Mouse (Mus musculus) embryonic facial prominence, embryonic 10.5 days (tissue): Measurements from ENCODE around the gene Slc22a5. TPM values are rescaled to one million over a fixed set of nuclear protein-coding genes. Genes with fewer than 3 reads are reported as not detected.

ENCODE experiments used
- DNase-seq: peaks from one replicate; pipeline ENCODE4 v3.0.0-alpha.2; 2017; ENCODE audit warnings: low spot score
- H3K27ac ChIP-seq: fragments of 300-500 bp; sonication (generic); replicated peaks from 2 replicates; pipeline ENCODE4 v1.5.1; 2016; ENCODE audit warnings: mild to moderate bottlenecking
- H3K27me3 ChIP-seq: fragments of 300-500 bp; sonication (generic); replicated peaks from 2 replicates; pipeline ENCODE4 v1.6.1; 2016; ENCODE audit warnings: low read depth, mild to moderate bottlenecking; ENCODE audit not compliant: poor library complexity, severe bottlenecking
- H3K36me3 ChIP-seq: fragments of 300-500 bp; sonication (generic); replicated peaks from 2 replicates; pipeline ENCODE4 v1.6.1; 2016; ENCODE audit warnings: mild to moderate bottlenecking, moderate library complexity
- H3K4me1 ChIP-seq: fragments of 300-500 bp; sonication (generic); 2 replicates; pipeline ENCODE4 v1.6.1; 2016
- H3K4me3 ChIP-seq: fragments of 300-500 bp; sonication (generic); 2 replicates; pipeline ENCODE4 v1.5.1; 2016; ENCODE audit warnings: mild to moderate bottlenecking, moderate library complexity
- H3K9me3 ChIP-seq: fragments of 300-500 bp; sonication (generic); 2 replicates; pipeline ENCODE4 v1.6.1; 2016; ENCODE audit warnings: mild to moderate bottlenecking
- WGBS: fragments of 180-500 bp; shearing (Covaris S2); methylation state at CpG from one replicate; pipeline ENCODE4 v1.1.7; 2016; 5-methylcytosine and 5-hydroxymethylcytosine counted together
- polyA plus RNA-seq: library from polyadenylated mRNA; unstranded; fragments of >200 nt; fragmentation: Nextera tagmentation; extraction: Ambion mirVana; gene quantifications from 2 replicates; pipeline ENCODE4 v1.2.1, GENCODE M21; 2016

The Slc22a5 gene
- polyA plus RNA-seq, 1 experiment from 2014 or later: 8.7 TPM

- H3K36me3 ChIP-seq: no peaks in the 10 kb centered on the region
- peak overlapping the region; percentile 61 for H3K27ac ChIP-seq
- H3K4me3 ChIP-seq: no peak overlapping the region
- peak; percentile 83 for DNase-seq
- H3K9me3 ChIP-seq: no peaks in the 10 kb centered on the region
- WGBS: 30% methylated on average over 9 of the region's 9 CpGs
- H3K4me1 ChIP-seq: peaks cover 22% of the 10 kb centered on the region
- H3K27me3 ChIP-seq: peaks cover 14% of the 10 kb centered on the region
Observed at GRCm38 (mm10) chr11:53849588-53850320, 41.7 kb downstream of the Slc22a5 start.

- Histone ChIP-seq H3K36me3 (no peaks in the 10 kb centered on the region), H3K4me3 (no peak overlapping the region), H3K4me1 (peaks cover 20% of the 10 kb centered on the region), H3K27ac (no peak overlapping the region), H3K9me3 (no peaks in the 10 kb centered on the region), H3K27me3 (no peaks in the 10 kb centered on the region)
- no peak for DNase-seq
- 81% methylated on average over 6 of the region's 6 CpGs for WGBS
Observed at GRCm38 (mm10) chr11:53845680-53846079, 45.8 kb downstream of the Slc22a5 start.

GRCm38 (mm10) chr11:53843106-53843505, 48.4 kb downstream of the Slc22a5 start:
- 61% methylated on average over 10 of the region's 10 CpGs for WGBS
- Histone ChIP-seq H3K36me3 (no peaks in the 10 kb centered on the region), H3K4me1 (peaks cover 24% of the 10 kb centered on the region), H3K4me3 (no peak overlapping the region), H3K27ac (no peak overlapping the region), H3K9me3 (no peaks in the 10 kb centered on the region), H3K27me3 (no peaks in the 10 kb centered on the region)
- peak; percentile 51 for DNase-seq

GRCm38 (mm10) chr11:53842161-53842581, 49.3 kb downstream of the Slc22a5 start:
- Histone ChIP-seq H3K9me3 (no peaks in the 10 kb centered on the region), H3K36me3 (no peaks in the 10 kb centered on the region), H3K4me1 (peaks cover 26% of the 10 kb centered on the region), H3K4me3 (no peak overlapping the region), H3K27me3 (no peaks in the 10 kb centered on the region), H3K27ac (no peak overlapping the region)
- DNase-seq: no peak
- 77% methylated on average over 4 of the region's 4 CpGs for WGBS

- Histone ChIP-seq H3K27ac (no peak overlapping the region), H3K27me3 (no peaks in the 10 kb centered on the region), H3K4me1 (peaks cover 26% of the 10 kb centered on the region), H3K4me3 (no peak overlapping the region), H3K9me3 (no peaks in the 10 kb centered on the region), H3K36me3 (no peaks in the 10 kb centered on the region)
- WGBS: 86% methylated on average over 12 of the region's 12 CpGs
- DNase-seq: no peak
Observed at GRCm38 (mm10) chr11:53841514-53841913, 49.9 kb downstream of the Slc22a5 start.

GRCm38 (mm10) chr11:53839663-53840642, 51.5 kb downstream of the Slc22a5 start:
- WGBS: 60% methylated on average over 8 of the region's 8 CpGs
- Histone ChIP-seq H3K36me3 (no peaks in the 10 kb centered on the region), H3K4me1 (peaks cover 26% of the 10 kb centered on the region), H3K4me3 (no peak overlapping the region), H3K9me3 (no peaks in the 10 kb centered on the region), H3K27me3 (no peaks in the 10 kb centered on the region), H3K27ac (peak overlapping the region; percentile 16; the same call in 1 of the 2 replicates)
- no peak for DNase-seq

- H3K4me3 ChIP-seq: no peak overlapping the region
- no peaks in the 10 kb centered on the region for H3K27me3 ChIP-seq
- H3K27ac ChIP-seq: peak overlapping the region; percentile 16; the same call in 1 of the 2 replicates
- H3K9me3 ChIP-seq: no peaks in the 10 kb centered on the region
- 79% methylated on average over 6 of the region's 6 CpGs for WGBS
- no peak for DNase-seq
- no peaks in the 10 kb centered on the region for H3K36me3 ChIP-seq
- peaks cover 26% of the 10 kb centered on the region for H3K4me1 ChIP-seq
Observed at GRCm38 (mm10) chr11:53839147-53839546, 52.3 kb downstream of the Slc22a5 start.

GRCm38 (mm10) chr11:53837731-53838130, 53.7 kb downstream of the Slc22a5 start:
- H3K4me3 ChIP-seq: no peak overlapping the region
- H3K9me3 ChIP-seq: no peaks in the 10 kb centered on the region
- peaks cover 13% of the 10 kb centered on the region for H3K4me1 ChIP-seq
- no peak overlapping the region for H3K27ac ChIP-seq
- no peaks in the 10 kb centered on the region for H3K36me3 ChIP-seq
- WGBS: 91% methylated on average over 5 of the region's 5 CpGs
- DNase-seq: no peak
- no peaks in the 10 kb centered on the region for H3K27me3 ChIP-seq

- Histone ChIP-seq H3K4me3 (no peak overlapping the region), H3K36me3 (no peaks in the 10 kb centered on the region), H3K4me1 (peaks cover 13% of the 10 kb centered on the region), H3K9me3 (no peaks in the 10 kb centered on the region), H3K27me3 (no peaks in the 10 kb centered on the region), H3K27ac (no peak overlapping the region)
- WGBS: 91% methylated on average over 4 of the region's 4 CpGs
- no peak for DNase-seq
Observed at GRCm38 (mm10) chr11:53835379-53836010, 56.0 kb downstream of the Slc22a5 start.

GRCm38 (mm10) chr11:53825409-53825808, 66.1 kb downstream of the Slc22a5 start:
- no peak overlapping the region for H3K4me3 ChIP-seq
- no peaks in the 10 kb centered on the region for H3K4me1 ChIP-seq
- peaks cover 6% of the 10 kb centered on the region; the same call in 1 of the 2 replicates for H3K9me3 ChIP-seq
- DNase-seq: no peak
- H3K27me3 ChIP-seq: no peaks in the 10 kb centered on the region
- no peaks in the 10 kb centered on the region for H3K36me3 ChIP-seq
- 80% methylated on average over 4 of the region's 4 CpGs for WGBS
- H3K27ac ChIP-seq: no peak overlapping the region

GRCm38 (mm10) chr11:53821945-53822338, 69.5 kb downstream of the Slc22a5 start:
- Histone ChIP-seq H3K4me1 (0 out of 2 replicates have a peak, but pooled peaks cover 4% of the 10 kb centered on the region), H3K4me3 (no peak overlapping the region), H3K27me3 (no peaks in the 10 kb centered on the region), H3K27ac (no peak overlapping the region), H3K36me3 (no peaks in the 10 kb centered on the region), H3K9me3 (no peaks in the 10 kb centered on the region)
- DNase-seq: no peak
- WGBS: 94% methylated on average over 3 of the region's 3 CpGs

GRCm38 (mm10) chr11:53821230-53821944, 70.1 kb downstream of the Slc22a5 start:
- Histone ChIP-seq H3K4me3 (no peak overlapping the region), H3K9me3 (no peaks in the 10 kb centered on the region), H3K4me1 (0 out of 2 replicates have a peak, but pooled peaks cover 4% of the 10 kb centered on the region), H3K36me3 (no peaks in the 10 kb centered on the region), H3K27me3 (no peaks in the 10 kb centered on the region), H3K27ac (no peak overlapping the region)
- WGBS: 88% methylated on average over 11 of the region's 11 CpGs
- DNase-seq: no peak
